Mouse (Mus musculus) limb, embryonic 13.5 days (tissue): ENCODE measurements around the gene Olfr875. TPM values are rescaled to one million over a fixed set of nuclear protein-coding genes. Genes with fewer than 3 reads are reported as not detected.

Experiments used
- ATAC-seq: fragments of 200-750 bp; cut with Nextera tagmentation; 2 replicates; pipeline ENCODE4 v1.8.0; 2017; ENCODE audit warnings: low read depth, moderate number of reproducible peaks, moderate TSS enrichment; ENCODE audit not compliant: low FRiP score
- H3K27ac ChIP-seq: fragments of 300-500 bp; sonication (generic); 2 replicates; pipeline ENCODE4 v1.5.1; 2015; ENCODE audit warnings: inconsistent platforms, mild to moderate bottlenecking, moderate library complexity
- H3K27me3 ChIP-seq: fragments of 300-500 bp; sonication (generic); 2 replicates; pipeline ENCODE4 v1.6.1; 2015; ENCODE audit warnings: mild to moderate bottlenecking, inconsistent platforms
- H3K36me3 ChIP-seq: fragments of 300-500 bp; sonication (generic); 2 replicates; pipeline ENCODE4 v1.6.1; 2015; ENCODE audit warnings: inconsistent platforms, mild to moderate bottlenecking, moderate library complexity
- H3K4me1 ChIP-seq: fragments of 300-500 bp; sonication (generic); 2 replicates; pipeline ENCODE4 v1.6.1; 2015; ENCODE audit warnings: inconsistent platforms
- H3K4me2 ChIP-seq: fragments of 300-500 bp; sonication (generic); replicated peaks from 2 replicates; pipeline ENCODE4 v1.6.1; 2015; ENCODE audit warnings: inconsistent platforms, mild to moderate bottlenecking, moderate library complexity
- H3K4me3 ChIP-seq: fragments of 300-500 bp; sonication (generic); 2 replicates; pipeline ENCODE4 v1.5.1; 2015; ENCODE audit warnings: moderate library complexity, mild to moderate bottlenecking, inconsistent platforms
- H3K9ac ChIP-seq: fragments of 300-500 bp; sonication (generic); 2 replicates; pipeline ENCODE4 v1.6.1; 2015; ENCODE audit warnings: mild to moderate bottlenecking, inconsistent platforms
- H3K9me3 ChIP-seq: fragments of 300-500 bp; sonication (generic); 2 replicates; pipeline ENCODE4 v1.6.1; 2016; ENCODE audit warnings: inconsistent platforms
- WGBS: fragments of 180-500 bp; shearing (Covaris S2); methylation state at CpG from one replicate; pipeline ENCODE4 v1.1.7; 2015; 5-methylcytosine and 5-hydroxymethylcytosine counted together
- polyA plus RNA-seq: library from polyadenylated mRNA; unstranded; fragments of >200 nt; fragmentation: Nextera tagmentation; extraction: Ambion mirVana; gene quantifications from 2 replicates; pipeline ENCODE4 v1.2.1, GENCODE M21; 2015

The Olfr875 gene
- polyA plus RNA-seq, 1 experiment from 2014 or later, result not detected

- ATAC-seq, result no peak
- H3K4me1 ChIP-seq, result no peaks in the 10 kb centered on the region
- H3K36me3 ChIP-seq, result no peaks in the 10 kb centered on the region
- H3K27me3 ChIP-seq, result no peaks in the 10 kb centered on the region
- H3K4me3 ChIP-seq, result no peak overlapping the region
- H3K27ac ChIP-seq, result no peak overlapping the region
- WGBS, result 47% methylated on average over 4 of the region's 4 CpGs
- no peak overlapping the region for H3K9ac ChIP-seq
- H3K4me2 ChIP-seq, result no peak overlapping the region
- H3K9me3 ChIP-seq, result no peaks in the 10 kb centered on the region
Observed at GRCm38 (mm10) chr9:37802055-37802454, 30.4 kb downstream of the Olfr875 start.

GRCm38 (mm10) chr9:37802731-37803130 is 31.1 kb downstream of the Olfr875 start, which contains the start of gene Olfr876:
Gene Olfr876, plus strand, starts transcription at chr9:37803031.
- Histone ChIP-seq H3K4me1 (no peaks in the 10 kb centered on the region), H3K4me2 (no peak within 1 kb of the TSS), H3K4me3 (no peak within 1 kb of the TSS), H3K27me3 (no peaks in the 10 kb centered on the region), H3K27ac (no peak within 1 kb of the TSS), H3K9ac (no peak within 1 kb of the TSS), H3K36me3 (no peaks in the 10 kb centered on the region), H3K9me3 (no peaks in the 10 kb centered on the region)
- no peak for ATAC-seq

GRCm38 (mm10) chr9:37807235-37807634 is 35.6 kb downstream of the Olfr875 start:
- no peaks in the 10 kb centered on the region for H3K9me3 ChIP-seq
- no peaks in the 10 kb centered on the region for H3K27me3 ChIP-seq

GRCm38 (mm10) chr9:37808456-37808855 is 36.8 kb downstream of the Olfr875 start:
- no peaks in the 10 kb centered on the region for H3K9me3 ChIP-seq
- H3K27ac ChIP-seq, result no peak overlapping the region
- no peak for ATAC-seq
- no peaks in the 10 kb centered on the region for H3K27me3 ChIP-seq
- H3K9ac ChIP-seq, result no peak overlapping the region
- H3K4me3 ChIP-seq, result no peak overlapping the region
- H3K36me3 ChIP-seq, result no peaks in the 10 kb centered on the region
- H3K4me1 ChIP-seq, result no peaks in the 10 kb centered on the region
- 89% methylated on average over 3 of the region's 3 CpGs for WGBS
- no peak overlapping the region for H3K4me2 ChIP-seq

More at GRCm38 (mm10) chr9:37807235-37807634, 35.6 kb downstream of the Olfr875 start:
- Histone ChIP-seq H3K4me3 (no peak overlapping the region), H3K36me3 (no peaks in the 10 kb centered on the region), H3K27ac (no peak overlapping the region), H3K4me2 (no peak overlapping the region), H3K4me1 (no peaks in the 10 kb centered on the region), H3K9ac (no peak overlapping the region)
- no peak for ATAC-seq

GRCm38 (mm10) chr9:37808976-37809375 is 37.3 kb downstream of the Olfr875 start:
- no peak overlapping the region for H3K9ac ChIP-seq
- H3K4me3 ChIP-seq, result no peak overlapping the region
- ATAC-seq, result no peak
- 87% methylated on average over 2 of the region's 2 CpGs for WGBS
- H3K4me1 ChIP-seq, result no peaks in the 10 kb centered on the region
- no peaks in the 10 kb centered on the region for H3K9me3 ChIP-seq
- no peak overlapping the region for H3K4me2 ChIP-seq
- H3K27me3 ChIP-seq, result no peaks in the 10 kb centered on the region
- H3K36me3 ChIP-seq, result no peaks in the 10 kb centered on the region
- no peak overlapping the region for H3K27ac ChIP-seq

- H3K36me3 ChIP-seq, result no peaks in the 10 kb centered on the region
- ATAC-seq, result no peak
- H3K4me2 ChIP-seq, result no peak overlapping the region
- H3K4me1 ChIP-seq, result no peaks in the 10 kb centered on the region
- no peak overlapping the region for H3K4me3 ChIP-seq
- 88% methylated on average over 3 of the region's 3 CpGs for WGBS
- H3K27ac ChIP-seq, result no peak overlapping the region
- H3K9ac ChIP-seq, result no peak overlapping the region
- H3K27me3 ChIP-seq, result no peaks in the 10 kb centered on the region
- H3K9me3 ChIP-seq, result no peaks in the 10 kb centered on the region
Observed at GRCm38 (mm10) chr9:37814696-37815095, 43.0 kb downstream of the Olfr875 start.

Other genes starting within 250 kb of the Olfr875 start
- gene Esam, start 243.8 kb upstream of the Olfr875 start, polyA plus RNA-seq, result 39.3 and 39.5 TPM in 2 replicates
- 0.57 and 1.1 TPM in 2 replicates for gene Vsig2, start 232.6 kb upstream of the Olfr875 start, polyA plus RNA-seq
- gene Nrgn, start 219.0 kb upstream of the Olfr875 start, polyA plus RNA-seq, result 7.9 and 8.6 TPM in 2 replicates
- 6.7 and 7.8 TPM in 2 replicates for gene Siae, start 216.2 kb upstream of the Olfr875 start, polyA plus RNA-seq
- gene Spa17, start 158.1 kb upstream of the Olfr875 start, polyA plus RNA-seq, result 5.1 and 6.0 TPM in 2 replicates
- 186 and 190 TPM in 2 replicates for gene Tbrg1, start 114.5 kb upstream of the Olfr875 start, polyA plus RNA-seq
- 9.0 and 17.4 TPM in 2 replicates for gene Panx3, start 102.6 kb upstream of the Olfr875 start, polyA plus RNA-seq
- gene Olfr160, start 55.6 kb upstream of the Olfr875 start, polyA plus RNA-seq, result not detected in 2 replicates
- 0.15 TPM in 1 of 2 replicates, not detected in the other for gene Olfr874, start 26.8 kb upstream of the Olfr875 start, polyA plus RNA-seq
- not detected in 2 replicates for gene Olfr876, start 31.2 kb downstream of the Olfr875 start, polyA plus RNA-seq
- gene Olfr877, start 82.4 kb downstream of the Olfr875 start, polyA plus RNA-seq, result not detected in 2 replicates
- gene Olfr145, start 124.9 kb downstream of the Olfr875 start, polyA plus RNA-seq, result not detected in 2 replicates
- not detected in 2 replicates for gene Olfr878, start 146.0 kb downstream of the Olfr875 start, polyA plus RNA-seq
- not detected in 2 replicates for gene Olfr881, start 220.0 kb downstream of the Olfr875 start, polyA plus RNA-seq